Mouse (Mus musculus): Measurements from ENCODE around the gene Armc8. TPM values are rescaled to one million over a fixed set of nuclear protein-coding genes. Genes with fewer than 3 reads are reported as not detected.

The Armc8 gene
- total RNA-seq (2023), result 37.2 TPM

GRCm38 (mm10) chr9:99568347-99569070 lies at the start of gene Armc8:
Gene Armc8, minus strand, starts transcription at chr9:99568899.

GRCm38 (mm10) chr9:99612202-99612601 lies 43.5 kb upstream of the Armc8 start, which contains the start of gene A4gnt:
Gene A4gnt, plus strand, starts transcription at chr9:99612502.

GRCm38 (mm10) chr9:99575677-99576480 lies 7.2 kb upstream of the Armc8 start, which contains the start of gene Dbr1:
Gene Dbr1, plus strand, starts transcription at chr9:99575799.

GRCm38 (mm10) chr9:99451161-99451560 lies 117.5 kb downstream of the Armc8 start, which contains the start of gene Nme9:
Gene Nme9, plus strand, starts transcription at chr9:99451475.

GRCm38 (mm10) chr9:99437031-99437764 lies 131.5 kb downstream of the Armc8 start, which contains the start of gene Mras:
Gene Mras, minus strand, starts transcription at chr9:99437381.

Other genes starting within 250 kb of the Armc8 start
- gene Esyt3, start 210.3 kb downstream of the Armc8 start, total RNA-seq (2023), result not detected
- not detected for gene Mras, start 131.5 kb downstream of the Armc8 start, total RNA-seq (2023)
- not detected for gene Nme9, start 117.4 kb downstream of the Armc8 start, total RNA-seq (2023)
- 44.6 TPM for gene Dbr1, start 6.9 kb upstream of the Armc8 start, total RNA-seq (2023)
- gene A4gnt, start 43.6 kb upstream of the Armc8 start, total RNA-seq (2023), result not detected
- not detected for gene Dzip1l, start 60.6 kb upstream of the Armc8 start, total RNA-seq (2023)
- not detected for gene Cldn18, start 148.4 kb upstream of the Armc8 start, total RNA-seq (2023)

Data from CD4-positive naive resting alpha-beta T cell, adult 76 days (primary cell).